Mouse (Mus musculus): ENCODE measurements at regions not wholly inside any gene's neighbourhood (a gene's known extent, or its start where the extent isn't known, plus 50 kb on each side); places are given as distances from the start of the nearest gene placed in this dataset.

DNA sequence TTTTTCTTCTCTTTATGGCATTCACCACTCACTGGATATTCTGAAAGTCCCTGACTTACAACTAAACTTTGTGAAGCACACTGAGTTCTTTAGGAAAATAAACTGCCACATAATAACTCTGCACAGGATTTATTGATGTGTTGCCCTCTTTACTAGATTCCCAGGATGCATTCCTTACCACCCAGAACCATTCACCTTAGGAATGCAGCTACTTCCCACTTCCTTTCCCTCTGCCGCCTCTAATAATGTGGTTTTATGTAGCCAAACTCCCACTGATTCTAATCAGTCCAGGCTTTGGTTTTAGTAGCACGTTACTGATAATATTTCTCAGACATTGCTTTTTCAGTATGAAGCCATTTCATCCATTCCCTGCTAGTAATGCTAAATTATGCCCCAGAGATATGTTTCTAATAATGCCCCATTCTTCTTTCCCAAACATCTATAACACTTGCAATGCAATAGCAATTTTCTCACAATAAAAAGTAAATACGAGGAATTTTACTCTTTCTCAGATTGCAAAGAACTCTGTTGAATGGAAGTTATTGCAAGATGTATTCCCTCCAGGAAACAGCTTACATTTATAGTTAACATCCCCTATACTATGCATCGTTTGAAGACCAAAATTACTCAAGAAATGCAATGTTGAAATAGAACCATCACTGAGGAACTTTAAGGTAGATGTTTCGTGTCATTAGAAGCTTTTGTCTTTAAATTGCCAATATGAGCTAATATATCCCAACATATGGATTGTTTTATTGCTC, 145.2 kb upstream of the Zpld1 start:
- Histone ChIP-seq H3K27me3 (replicated peaks; ENCODE audit: control insufficient read depth, insufficient read depth, low read length) (no peaks in the 10 kb centered on the region), H3K4me2 (no peak overlapping the region), H3K9ac (ENCODE audit: low read depth, low read length) (no peak overlapping the region), H3K4me1 (replicated peaks; ENCODE audit: control insufficient read depth, insufficient read depth, low read length) (no peaks in the 10 kb centered on the region), H3K36me3 (ENCODE audit: control insufficient read depth, insufficient read depth, low read length) (no peaks in the 10 kb centered on the region), H3K27ac (ENCODE audit: low read depth, low read length) (no peak overlapping the region), H3K4me3 (ENCODE audit: low read depth, low read length) (no peak overlapping the region), H3K9me3 (ENCODE audit: control insufficient read depth, low read length) (no peaks in the 10 kb centered on the region)
- ATAC-seq (replicated peaks; ENCODE audit: low FRiP score) (no peak), DNase-seq (ENCODE audit: low spot score) (no peak)
- 64% methylated on average over 5 of the region's 5 CpGs for WGBS

DNA sequence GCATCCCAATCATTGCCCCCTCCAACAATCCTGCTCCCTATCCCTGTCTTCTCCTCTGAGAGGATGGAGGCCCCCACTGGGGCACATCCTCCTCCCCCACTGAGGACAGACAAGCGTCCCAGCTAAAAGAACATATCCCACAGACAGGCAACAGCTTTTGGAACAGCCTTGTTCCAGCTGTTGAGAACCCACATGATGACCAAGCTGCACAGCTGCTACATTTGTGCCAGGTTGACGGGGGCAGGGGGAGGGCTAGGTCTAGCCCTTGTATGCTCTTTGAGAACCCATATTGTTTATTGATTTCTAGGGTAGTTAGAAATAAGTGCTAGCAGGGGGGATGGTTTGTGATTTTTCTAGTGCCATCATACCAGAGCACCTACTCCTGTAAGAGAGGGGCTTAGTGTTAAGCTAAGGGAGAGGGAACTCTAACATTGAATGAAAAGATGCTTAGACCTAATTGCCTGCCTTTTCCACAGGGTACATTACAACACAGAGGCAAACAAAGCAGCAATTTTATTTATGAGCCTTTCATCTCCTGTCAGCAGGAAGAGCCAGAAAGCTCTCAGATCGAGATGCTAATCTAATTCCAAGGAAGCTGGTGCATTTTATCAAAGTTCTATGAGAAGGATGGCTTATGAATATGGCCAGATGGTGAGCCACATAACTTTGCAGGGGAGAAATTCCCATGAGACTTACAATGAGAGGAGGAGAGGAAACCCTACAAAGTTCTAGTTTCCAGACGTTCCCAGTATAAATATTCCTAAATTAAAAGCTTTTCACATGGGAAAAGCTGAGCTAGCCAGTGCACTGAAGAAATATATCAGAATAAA, 137.6 kb upstream of the Zpld1 start:
- 64% methylated on average over 4 of the region's 4 CpGs for WGBS
- ATAC-seq (replicated peaks; ENCODE audit: low FRiP score) (no peak), DNase-seq (ENCODE audit: low spot score) (no peak)
- no peaks in the 10 kb centered on the region for H3K4me1 ChIP-seq (replicated peaks; ENCODE audit: control insufficient read depth, insufficient read depth, low read length)
- H3K27ac ChIP-seq (ENCODE audit: low read depth, low read length): no peak overlapping the region
- no peaks in the 10 kb centered on the region for H3K36me3 ChIP-seq (ENCODE audit: control insufficient read depth, insufficient read depth, low read length)
- H3K27me3 ChIP-seq (replicated peaks; ENCODE audit: control insufficient read depth, insufficient read depth, low read length): no peaks in the 10 kb centered on the region
- no peak overlapping the region for H3K4me3 ChIP-seq (ENCODE audit: low read depth, low read length)
- H3K4me2 ChIP-seq: no peak overlapping the region
- no peaks in the 10 kb centered on the region for H3K9me3 ChIP-seq (ENCODE audit: control insufficient read depth, low read length)
- H3K9ac ChIP-seq (ENCODE audit: low read depth, low read length): no peak overlapping the region

DNA sequence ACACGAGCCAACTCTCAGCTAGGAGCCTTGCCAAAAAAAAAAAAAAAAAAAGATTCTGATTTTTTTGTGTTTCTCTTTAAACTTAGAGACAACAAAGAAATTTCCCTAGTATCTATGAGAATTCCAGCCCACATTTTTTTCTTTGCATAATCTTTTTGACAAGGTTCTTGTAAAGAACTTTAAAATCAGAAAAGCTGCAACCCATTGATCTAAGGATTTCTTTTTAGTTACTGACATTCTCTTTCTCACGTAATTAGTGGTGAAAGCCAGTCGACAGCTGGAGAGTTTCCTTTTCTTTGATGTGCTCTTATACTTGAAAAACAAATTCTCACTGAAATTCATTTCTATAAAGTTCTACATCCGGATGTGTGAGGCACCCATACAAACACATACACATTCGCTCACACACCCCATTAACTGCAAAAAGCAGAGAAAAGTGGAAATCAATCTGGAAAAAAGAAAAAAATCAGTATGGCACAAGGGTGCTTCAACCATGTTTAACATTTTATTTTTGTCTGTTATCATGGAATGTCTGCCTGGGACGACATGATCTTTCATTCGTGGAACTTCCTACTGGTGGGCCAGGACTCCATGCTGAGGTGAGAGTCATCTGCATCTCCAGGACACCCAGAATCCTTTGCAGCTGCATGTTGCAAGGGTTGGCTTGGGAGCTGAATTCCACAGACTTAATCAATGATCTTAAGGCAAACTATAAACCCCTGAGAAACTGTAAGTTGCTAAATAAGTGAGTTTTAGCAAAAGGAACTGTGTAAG, 124.0 kb upstream of the Zpld1 start:
- no peaks in the 10 kb centered on the region for H3K36me3 ChIP-seq (ENCODE audit: control insufficient read depth, insufficient read depth, low read length)
- ATAC-seq (replicated peaks; ENCODE audit: low FRiP score) (no peak), DNase-seq (ENCODE audit: low spot score) (no peak)
- 54% methylated on average over 7 of the region's 7 CpGs for WGBS
- H3K4me1 ChIP-seq (replicated peaks; ENCODE audit: control insufficient read depth, insufficient read depth, low read length): no peaks in the 10 kb centered on the region
- H3K27me3 ChIP-seq (replicated peaks; ENCODE audit: control insufficient read depth, insufficient read depth, low read length): no peaks in the 10 kb centered on the region
- no peaks in the 10 kb centered on the region for H3K9me3 ChIP-seq (ENCODE audit: control insufficient read depth, low read length)
- H3K4me2 ChIP-seq: no peak overlapping the region
- no peak overlapping the region for H3K27ac ChIP-seq (ENCODE audit: low read depth, low read length)
- H3K4me3 ChIP-seq (ENCODE audit: low read depth, low read length): no peak overlapping the region
- no peak overlapping the region for H3K9ac ChIP-seq (ENCODE audit: low read depth, low read length)

DNA sequence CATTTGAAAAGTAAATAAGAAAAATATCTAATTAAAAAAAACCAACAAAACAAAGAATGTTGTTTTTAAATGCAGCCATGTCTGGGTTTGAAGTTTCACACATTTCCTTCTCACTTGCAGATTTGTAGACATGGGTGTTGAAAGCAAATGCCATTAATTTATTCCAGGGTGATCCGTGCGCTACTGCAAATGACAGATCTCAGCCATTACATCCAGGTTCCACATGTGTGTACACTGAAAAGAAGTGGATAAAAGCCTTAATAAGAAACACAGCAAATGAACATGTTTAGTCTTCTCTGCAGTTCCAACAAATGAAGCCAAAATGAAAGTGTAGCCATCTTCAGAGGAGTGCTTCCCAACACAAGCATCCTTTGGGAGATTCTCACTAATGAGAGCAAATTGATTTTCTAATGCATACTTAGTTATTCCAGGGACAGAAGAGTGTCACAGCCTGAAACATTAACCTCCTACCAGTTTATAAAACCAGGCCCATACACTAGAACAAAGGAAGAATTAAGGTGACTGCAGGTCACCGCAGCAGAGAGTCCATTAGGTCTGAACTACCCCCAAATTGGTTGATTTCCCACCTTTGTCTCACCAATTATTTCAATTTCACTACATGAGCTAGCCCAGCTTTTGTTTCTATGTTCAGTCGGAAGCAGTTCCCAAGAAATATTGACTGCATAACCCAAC, 123.2 kb upstream of the Zpld1 start:
- no peak overlapping the region for H3K4me2 ChIP-seq
- H3K27me3 ChIP-seq (replicated peaks; ENCODE audit: control insufficient read depth, insufficient read depth, low read length): no peaks in the 10 kb centered on the region
- ATAC-seq (replicated peaks; ENCODE audit: low FRiP score): no peak
- H3K36me3 ChIP-seq (ENCODE audit: control insufficient read depth, insufficient read depth, low read length): no peaks in the 10 kb centered on the region
- 81% methylated on average over 4 of the region's 4 CpGs for WGBS
- H3K4me1 ChIP-seq (replicated peaks; ENCODE audit: control insufficient read depth, insufficient read depth, low read length): no peaks in the 10 kb centered on the region
- DNase-seq (ENCODE audit: low spot score): no peak
- H3K4me3 ChIP-seq (ENCODE audit: low read depth, low read length): no peak overlapping the region
- H3K9ac ChIP-seq (ENCODE audit: low read depth, low read length): no peak overlapping the region
- no peak overlapping the region for H3K27ac ChIP-seq (ENCODE audit: low read depth, low read length)
- no peaks in the 10 kb centered on the region for H3K9me3 ChIP-seq (ENCODE audit: control insufficient read depth, low read length)

DNA sequence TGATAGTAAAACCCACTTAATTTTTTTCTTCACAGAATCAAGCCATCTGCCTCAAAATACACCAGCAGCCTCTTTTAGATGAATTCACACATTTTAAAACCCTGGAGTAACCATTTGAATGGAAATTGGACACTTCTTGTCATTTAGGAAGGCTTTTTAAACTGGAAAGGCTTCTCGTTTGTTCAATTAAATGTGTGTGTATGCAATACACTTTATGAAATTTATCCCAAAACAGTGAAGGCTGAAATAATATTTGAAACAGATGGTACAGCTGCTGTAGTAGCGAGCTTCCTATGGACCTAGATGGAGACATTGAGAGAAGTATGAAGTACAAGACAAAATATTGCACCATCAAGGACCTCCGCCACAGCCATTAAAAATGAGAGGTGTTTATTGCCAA, 121.1 kb upstream of the Zpld1 start:
- Histone ChIP-seq H3K4me3 (ENCODE audit: low read depth, low read length) (no peak overlapping the region), H3K36me3 (ENCODE audit: control insufficient read depth, insufficient read depth, low read length) (no peaks in the 10 kb centered on the region), H3K27ac (ENCODE audit: low read depth, low read length) (no peak overlapping the region), H3K4me1 (replicated peaks; ENCODE audit: control insufficient read depth, insufficient read depth, low read length) (no peaks in the 10 kb centered on the region), H3K9me3 (ENCODE audit: control insufficient read depth, low read length) (no peaks in the 10 kb centered on the region), H3K9ac (ENCODE audit: low read depth, low read length) (no peak overlapping the region), H3K27me3 (replicated peaks; ENCODE audit: control insufficient read depth, insufficient read depth, low read length) (no peaks in the 10 kb centered on the region), H3K4me2 (no peak overlapping the region)
- DNase-seq (ENCODE audit: low spot score) (no peak), ATAC-seq (replicated peaks; ENCODE audit: low FRiP score) (no peak)
- WGBS: 81% methylated on average over 3 of the region's 3 CpGs

DNA sequence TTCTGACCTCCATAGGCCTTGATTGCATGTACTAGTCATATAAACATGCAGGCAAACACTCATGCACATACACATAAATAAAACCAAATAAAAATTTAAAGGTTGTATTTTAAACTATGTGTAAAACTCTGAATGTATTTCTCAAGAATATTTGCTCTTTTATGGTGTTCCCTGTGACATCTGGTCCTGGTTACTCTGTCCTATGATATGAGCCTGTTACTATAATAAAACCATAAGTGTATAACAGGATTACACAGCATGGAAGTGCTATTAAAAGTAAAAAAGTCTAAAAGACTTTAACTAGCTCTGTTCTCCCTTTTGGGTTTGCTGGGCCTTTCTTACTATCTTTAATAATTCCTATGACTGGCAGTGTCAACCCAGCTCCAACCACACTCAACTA, 103.0 kb upstream of the Zpld1 start:
- no peak overlapping the region for H3K27ac ChIP-seq (ENCODE audit: low read depth, low read length)
- H3K9me3 ChIP-seq (ENCODE audit: control insufficient read depth, low read length): no peaks in the 10 kb centered on the region
- no peak overlapping the region for H3K4me2 ChIP-seq
- DNase-seq (ENCODE audit: low spot score) (no peak), ATAC-seq (replicated peaks; ENCODE audit: low FRiP score) (no peak)
- no peaks in the 10 kb centered on the region for H3K27me3 ChIP-seq (replicated peaks; ENCODE audit: control insufficient read depth, insufficient read depth, low read length)
- H3K4me3 ChIP-seq (ENCODE audit: low read depth, low read length): no peak overlapping the region
- H3K9ac ChIP-seq (ENCODE audit: low read depth, low read length): no peak overlapping the region
- H3K36me3 ChIP-seq (ENCODE audit: control insufficient read depth, insufficient read depth, low read length): no peaks in the 10 kb centered on the region
- no peaks in the 10 kb centered on the region for H3K4me1 ChIP-seq (replicated peaks; ENCODE audit: control insufficient read depth, insufficient read depth, low read length)

DNA sequence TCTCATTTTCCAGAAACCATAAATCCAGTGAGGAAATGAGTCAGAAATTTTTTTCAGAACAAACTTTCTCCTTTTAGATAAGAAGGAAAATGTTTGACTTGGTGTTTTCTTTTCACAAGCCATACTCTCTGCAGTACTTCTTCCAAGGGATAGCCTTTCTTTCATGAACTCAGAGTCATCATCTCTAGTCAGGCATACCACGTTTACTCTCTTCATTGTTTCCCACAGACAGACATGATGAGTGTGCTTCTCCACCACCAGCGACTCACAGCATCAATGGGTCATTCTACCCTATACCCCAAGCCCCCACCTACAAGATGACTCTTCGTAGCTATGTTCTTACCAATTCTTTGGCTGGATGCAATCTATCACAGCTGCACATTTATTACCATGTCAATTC, 97.1 kb upstream of the Zpld1 start:
- no peak for ATAC-seq (replicated peaks; ENCODE audit: low FRiP score)
- no peaks in the 10 kb centered on the region for H3K36me3 ChIP-seq (ENCODE audit: control insufficient read depth, insufficient read depth, low read length)
- no peak overlapping the region for H3K4me2 ChIP-seq
- H3K9ac ChIP-seq (ENCODE audit: low read depth, low read length): no peak overlapping the region
- no peak overlapping the region for H3K4me3 ChIP-seq (ENCODE audit: low read depth, low read length)
- 65% methylated on average over 3 of the region's 3 CpGs for WGBS
- H3K4me1 ChIP-seq (replicated peaks; ENCODE audit: control insufficient read depth, insufficient read depth, low read length): no peaks in the 10 kb centered on the region
- H3K27me3 ChIP-seq (replicated peaks; ENCODE audit: control insufficient read depth, insufficient read depth, low read length): no peaks in the 10 kb centered on the region
- no peak for DNase-seq (ENCODE audit: low spot score)
- no peaks in the 10 kb centered on the region for H3K9me3 ChIP-seq (ENCODE audit: control insufficient read depth, low read length)
- no peak overlapping the region for H3K27ac ChIP-seq (ENCODE audit: low read depth, low read length)

DNA sequence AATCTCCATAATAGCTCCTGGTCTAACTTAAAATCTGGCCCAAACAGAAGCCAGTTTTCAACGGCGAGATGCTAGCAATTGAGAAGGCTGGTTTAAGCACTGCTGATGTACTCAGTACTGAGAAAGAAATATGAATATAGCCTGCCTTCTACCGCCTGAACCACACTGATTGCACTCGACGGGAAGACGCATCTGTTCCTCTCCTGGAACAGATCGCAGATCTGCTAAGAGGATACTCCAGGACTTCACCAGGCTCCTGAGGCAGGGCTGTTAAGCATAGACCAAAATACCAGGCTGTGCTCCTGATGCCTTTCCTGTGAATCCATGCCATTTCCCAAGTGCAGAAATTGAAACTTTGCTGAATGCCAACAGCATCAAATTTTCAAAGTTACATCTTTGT, 92.6 kb upstream of the Zpld1 start:
- Histone ChIP-seq H3K4me1 (replicated peaks; ENCODE audit: control insufficient read depth, insufficient read depth, low read length) (no peaks in the 10 kb centered on the region), H3K36me3 (ENCODE audit: control insufficient read depth, insufficient read depth, low read length) (no peaks in the 10 kb centered on the region), H3K4me2 (no peak overlapping the region), H3K4me3 (ENCODE audit: low read depth, low read length) (no peak overlapping the region), H3K9ac (ENCODE audit: low read depth, low read length) (no peak overlapping the region), H3K27me3 (replicated peaks; ENCODE audit: control insufficient read depth, insufficient read depth, low read length) (no peaks in the 10 kb centered on the region), H3K27ac (ENCODE audit: low read depth, low read length) (no peak overlapping the region), H3K9me3 (ENCODE audit: control insufficient read depth, low read length) (no peaks in the 10 kb centered on the region)
- 80% methylated on average over 7 of the region's 7 CpGs for WGBS
- DNase-seq (ENCODE audit: low spot score): no peak
- ATAC-seq (replicated peaks; ENCODE audit: low FRiP score): no peak
